Mouse (Mus musculus): ENCODE results near the gene Fam98c.
"Not testable (repeated sequence)": the region's sequence is repeated elsewhere in the genome, so short reads cannot be mapped to it uniquely, and the experiment has no call there.

Gene Fam98c

DNA sequence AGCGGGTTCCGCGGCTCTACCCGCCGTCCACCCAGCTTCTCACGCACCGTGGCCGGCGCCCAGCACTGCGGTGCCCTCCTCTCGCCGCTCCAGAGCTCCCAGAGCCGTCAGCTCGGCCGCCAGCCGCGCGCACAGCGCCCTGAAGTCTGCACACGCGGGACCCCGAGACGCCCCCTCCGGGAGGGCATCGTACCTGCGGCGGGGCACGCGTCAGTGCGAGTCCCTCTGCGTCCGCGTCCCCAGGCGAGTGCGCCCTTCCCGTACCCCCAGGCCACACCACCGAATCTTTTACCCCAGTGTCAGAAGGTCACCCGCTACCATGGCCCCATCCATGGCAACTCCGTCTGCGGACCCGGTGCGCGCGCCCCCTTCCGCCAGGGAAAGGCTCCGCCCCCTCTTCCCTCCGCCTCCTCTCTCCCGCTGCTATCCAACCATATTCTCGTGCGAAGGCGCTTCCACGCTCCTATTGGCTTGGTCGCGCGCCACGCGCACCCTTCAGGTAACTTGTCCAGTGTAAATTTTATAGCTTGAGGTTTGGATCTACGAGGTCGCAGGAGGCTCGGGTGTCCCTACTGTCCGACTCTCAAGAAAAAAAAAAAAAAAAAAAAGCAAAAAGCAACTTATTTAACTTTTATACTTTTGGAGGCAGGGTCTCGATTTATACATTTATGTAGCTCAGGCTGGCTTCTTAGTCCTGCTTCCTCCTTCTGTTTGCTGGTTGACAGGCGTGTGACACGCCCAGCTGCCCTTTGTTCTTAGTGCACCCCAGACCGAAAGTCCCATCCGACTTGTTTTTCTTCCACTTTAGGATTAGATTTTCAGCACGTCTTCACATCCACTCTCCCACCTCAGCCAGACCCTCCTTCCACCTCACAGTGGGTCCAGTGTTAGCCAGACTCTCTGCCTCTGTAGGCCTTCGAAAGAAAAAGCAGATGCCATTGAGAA lies at the start of gene Fam98c:
Gene Fam98c (minus strand): TSS at position 397 of the 945 bp plus-strand sequence.
- DNase-seq (ENCODE audit: low spot score): peak; percentile 81

DNA sequence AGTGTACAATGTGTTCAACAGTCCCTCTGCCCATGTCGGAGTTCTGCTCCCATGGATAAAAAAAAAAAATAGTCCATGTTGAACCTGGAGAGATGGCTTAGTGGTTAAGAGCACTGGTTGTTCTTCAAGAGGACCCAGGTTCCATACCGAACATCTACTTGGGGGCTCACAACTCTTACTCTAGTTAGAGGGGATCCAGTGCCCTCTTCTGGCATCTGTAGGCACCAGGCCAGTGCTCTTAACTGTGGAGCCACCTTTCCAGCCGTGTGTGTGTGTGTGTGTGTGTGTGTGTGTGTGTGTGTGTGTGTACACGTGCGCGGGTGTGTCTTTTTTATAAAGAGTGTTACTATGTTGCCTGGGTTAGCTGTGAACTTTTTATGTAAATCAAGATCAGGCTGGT lies 46.5 kb upstream of the Fam98c start:
- no peak for DNase-seq (ENCODE audit: low spot score)

DNA sequence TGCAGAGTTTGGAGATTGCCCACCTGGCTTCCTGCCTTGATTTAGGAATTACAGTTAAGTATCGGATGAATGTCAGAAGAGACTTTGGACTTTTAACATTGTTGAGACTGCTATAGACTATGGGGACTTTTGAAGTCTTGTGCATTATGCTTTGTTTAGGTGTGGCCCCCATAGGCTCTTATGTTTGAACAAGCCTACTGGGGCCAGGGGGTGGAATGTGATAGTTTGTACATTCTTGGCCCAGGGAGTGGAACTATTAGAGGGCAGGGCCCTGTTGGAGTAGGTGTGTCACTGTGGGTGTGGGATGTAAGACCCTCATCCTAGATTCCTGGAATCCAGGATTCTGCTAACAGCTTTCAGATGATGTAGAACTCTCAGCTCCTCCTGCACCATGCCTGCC lies 38.2 kb upstream of the Fam98c start:
- DNase-seq (ENCODE audit: low spot score): not testable (repeated sequence)

DNA sequence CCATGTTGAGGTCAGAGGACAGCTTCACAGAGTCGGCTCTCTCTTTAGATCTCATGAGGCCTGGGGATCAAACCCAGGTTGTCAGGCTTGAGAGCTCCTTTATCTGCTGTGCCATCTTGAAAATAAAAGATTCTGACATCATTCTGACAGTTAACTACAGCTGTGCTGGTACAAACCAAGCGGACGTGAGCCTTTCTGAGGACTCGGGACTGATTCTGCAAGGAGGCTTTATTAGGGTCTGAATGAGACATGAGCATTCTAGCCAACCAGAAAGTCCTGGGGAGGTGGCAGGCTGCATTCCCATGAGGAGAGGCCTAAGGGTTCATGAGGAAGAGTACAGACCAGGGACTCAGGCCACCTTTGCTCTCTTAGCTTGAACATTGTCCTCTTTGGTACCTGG lies 25.3 kb upstream of the Fam98c start:
- DNase-seq (ENCODE audit: low spot score): not testable (repeated sequence)

DNA sequence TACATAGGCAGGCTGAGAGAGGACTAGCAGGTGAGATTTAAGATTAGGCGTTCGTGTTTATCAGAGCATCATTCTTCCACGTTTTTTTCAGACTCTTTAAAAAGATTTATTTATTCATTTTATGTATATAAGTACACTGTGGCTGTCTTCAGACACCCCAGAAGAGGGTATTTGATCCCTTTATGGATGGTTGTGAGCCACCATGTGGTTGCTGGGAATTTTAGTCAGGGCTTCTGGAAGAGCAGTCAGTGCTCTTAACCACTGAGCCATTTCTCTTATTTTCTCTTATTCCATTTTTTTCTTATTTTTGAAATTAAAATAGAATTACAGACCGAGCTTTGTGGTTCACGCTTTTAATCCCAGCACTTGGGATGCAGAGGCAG lies 24.8 kb upstream of the Fam98c start:
- no peak for DNase-seq (ENCODE audit: low spot score)

DNA sequence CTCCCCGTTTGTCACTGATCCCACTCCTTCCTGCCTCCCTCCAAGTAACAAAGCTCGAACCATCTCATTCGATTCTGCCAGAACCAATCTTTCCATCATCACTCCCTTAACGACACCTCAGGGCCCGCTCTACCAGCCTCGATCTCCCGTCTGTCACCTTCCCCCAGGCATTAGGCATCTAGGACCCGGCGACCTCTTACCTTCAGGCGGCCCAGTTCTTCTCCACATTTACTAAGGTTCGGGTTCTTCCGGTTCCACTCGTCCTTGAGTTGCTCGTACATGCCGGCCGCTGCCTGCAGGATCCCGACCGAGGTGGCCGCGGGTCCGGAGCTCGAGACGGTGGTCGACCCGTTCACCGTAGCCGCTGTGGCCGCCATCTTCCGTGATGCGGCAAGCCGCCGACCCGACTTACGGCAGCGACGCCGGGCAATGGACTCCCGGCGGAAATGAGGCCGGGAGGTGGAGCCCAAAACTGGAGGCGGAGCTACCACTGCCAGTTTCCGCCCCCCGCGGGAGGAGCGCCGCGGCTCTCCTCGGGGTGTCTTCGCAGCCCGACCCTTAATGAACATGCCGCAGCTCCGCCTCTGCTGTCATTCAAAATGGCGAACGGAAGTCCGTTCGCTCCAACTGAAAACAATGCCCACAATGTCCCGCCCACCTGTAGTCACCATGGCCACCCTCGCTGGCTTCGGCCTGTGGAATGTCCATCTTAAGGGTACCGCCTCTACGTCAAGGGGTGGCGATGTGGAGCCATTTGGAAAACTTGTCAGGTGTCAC lies 24.2 kb upstream of the Fam98c start, which contains the start of gene Psmd8:
Gene Psmd8 (minus strand): TSS at position 625 of the 777 bp plus-strand sequence.
- peak; percentile 97 for DNase-seq (ENCODE audit: low spot score)

DNA sequence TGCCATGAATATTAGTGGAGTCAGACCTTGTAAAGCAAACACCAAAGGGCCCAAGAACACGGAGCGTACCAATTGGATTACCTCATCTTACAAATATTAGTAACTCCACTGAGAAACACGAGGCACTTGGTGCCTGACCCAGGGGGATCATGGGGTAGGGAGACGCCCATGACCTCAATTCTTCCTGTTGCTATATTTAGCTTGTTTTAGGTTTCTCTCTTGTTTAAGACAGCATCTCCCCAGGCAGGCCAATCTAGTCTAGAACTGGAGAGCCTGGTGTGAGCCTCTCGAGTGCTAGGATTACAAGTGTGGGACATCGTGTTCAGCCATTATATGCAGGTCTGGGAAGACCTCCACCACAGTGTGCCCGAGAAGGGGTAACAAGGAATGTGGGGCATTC lies 23.3 kb upstream of the Fam98c start:
- DNase-seq (ENCODE audit: low spot score): no peak

DNA sequence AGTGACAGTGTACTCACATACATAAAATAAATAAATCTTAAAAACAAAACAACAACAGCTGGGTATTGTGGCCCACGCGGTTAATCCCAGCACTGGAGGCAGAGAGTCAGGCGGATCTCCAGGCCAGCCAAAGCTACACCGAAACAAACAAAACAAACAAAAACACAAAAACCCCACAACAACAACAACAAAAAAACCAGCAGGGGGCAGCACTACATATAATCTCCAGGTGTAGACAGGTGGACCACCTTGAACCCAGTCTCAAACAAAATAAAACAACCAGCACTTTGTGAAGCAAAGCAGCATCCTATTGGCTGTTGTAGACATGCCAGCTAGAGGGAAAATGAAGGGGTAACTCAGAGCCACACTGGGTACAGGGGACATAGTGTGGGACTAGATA lies 22.1 kb upstream of the Fam98c start:
- no peak for DNase-seq (ENCODE audit: low spot score)

DNA sequence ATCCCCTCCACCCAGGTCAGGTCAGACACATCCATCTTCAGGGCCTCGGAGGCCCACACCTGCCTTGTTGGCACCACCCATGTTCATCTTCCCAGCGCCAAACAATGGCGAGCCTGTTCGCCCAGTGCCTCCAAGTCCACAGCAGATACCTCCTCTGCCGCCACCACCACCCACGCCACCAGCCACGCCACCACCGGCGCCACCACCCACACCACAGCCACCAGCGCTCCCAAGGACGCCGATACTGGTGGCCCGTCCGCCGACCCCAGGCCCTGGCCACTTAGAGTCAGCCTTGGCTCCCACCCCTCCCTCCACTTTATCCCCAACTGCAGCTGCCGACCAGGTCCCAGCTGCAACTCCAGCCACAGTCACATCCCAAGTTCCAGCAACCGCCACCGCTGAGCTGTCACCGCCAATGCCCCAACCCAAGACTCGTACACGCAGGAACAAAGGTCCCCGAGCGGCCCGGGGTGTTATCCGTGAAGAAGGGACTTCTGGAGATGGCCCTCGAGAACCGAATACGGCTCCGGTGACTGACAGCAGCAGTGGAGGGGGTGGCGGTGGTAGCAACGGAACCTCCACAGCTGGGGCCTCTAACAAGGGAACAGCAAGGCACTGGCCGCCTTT lies 16.5 kb upstream of the Fam98c start:
- no peak for DNase-seq (ENCODE audit: low spot score)

DNA sequence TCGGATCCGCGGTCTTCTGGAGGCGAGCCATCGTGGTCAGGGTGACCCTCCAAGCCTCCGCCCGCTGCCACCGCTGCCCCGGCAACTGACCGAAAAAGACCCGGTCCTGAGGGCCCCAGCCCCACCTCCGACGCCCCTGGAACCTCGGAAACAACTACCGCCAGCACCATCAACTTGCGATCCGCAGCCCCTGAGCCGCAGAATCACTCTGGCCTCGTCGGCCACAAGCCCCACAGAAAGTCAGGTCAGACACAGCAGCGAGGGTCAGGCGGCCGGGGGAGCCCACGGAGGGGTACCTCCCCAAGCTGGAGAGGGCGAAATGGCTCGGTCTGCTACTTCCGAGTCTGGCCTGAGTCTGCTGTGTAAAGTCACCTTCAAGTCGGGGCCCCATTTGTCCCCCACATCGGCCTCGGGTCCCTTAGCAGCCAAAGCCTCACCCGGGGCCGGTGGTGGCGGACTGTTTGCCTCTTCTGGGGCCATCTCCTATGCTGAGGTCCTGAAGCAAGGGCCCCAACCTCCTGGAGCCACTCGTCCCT lies 15.6 kb upstream of the Fam98c start:
- DNase-seq (ENCODE audit: low spot score): peak; percentile 26

DNA sequence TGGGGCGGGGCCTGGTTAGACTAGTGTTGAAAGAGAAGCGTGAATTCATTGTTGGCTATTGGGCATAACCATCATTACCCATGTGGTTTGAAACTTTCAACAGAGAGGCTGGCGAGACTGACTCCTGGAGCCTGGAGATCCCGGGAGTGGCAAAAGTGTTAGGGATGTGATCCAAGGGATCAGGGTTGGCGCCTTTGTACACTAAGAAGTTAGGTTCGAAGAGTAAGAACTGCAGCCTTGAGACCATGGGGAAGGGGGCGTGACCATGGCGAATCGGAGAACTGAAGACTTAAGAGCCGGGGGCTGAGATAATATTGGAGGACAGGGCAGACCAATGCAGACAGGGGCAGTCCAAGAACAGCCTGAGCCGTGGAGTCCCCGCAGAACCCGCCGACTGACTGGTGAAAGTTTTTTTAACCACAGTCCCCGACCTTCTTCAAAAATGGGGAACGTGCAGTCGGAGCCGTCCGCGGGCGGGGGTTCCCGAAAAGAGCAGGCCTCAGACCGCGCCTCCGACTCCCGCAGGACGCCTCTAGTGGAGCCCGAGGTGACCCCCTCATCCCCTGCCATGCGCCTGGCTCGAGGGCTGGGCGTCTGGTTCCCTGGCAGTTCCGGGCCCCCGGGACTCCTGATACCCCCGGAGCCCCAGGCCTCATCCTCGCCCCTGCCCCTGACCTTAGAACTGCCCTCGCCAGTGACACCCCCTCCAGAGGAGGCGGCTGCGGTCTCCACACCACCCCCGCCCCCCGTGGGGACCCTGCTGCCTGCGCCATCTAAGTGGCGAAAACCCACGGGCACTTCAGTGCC lies 14.9 kb upstream of the Fam98c start:
- peak; percentile 31 for DNase-seq (ENCODE audit: low spot score)

DNA sequence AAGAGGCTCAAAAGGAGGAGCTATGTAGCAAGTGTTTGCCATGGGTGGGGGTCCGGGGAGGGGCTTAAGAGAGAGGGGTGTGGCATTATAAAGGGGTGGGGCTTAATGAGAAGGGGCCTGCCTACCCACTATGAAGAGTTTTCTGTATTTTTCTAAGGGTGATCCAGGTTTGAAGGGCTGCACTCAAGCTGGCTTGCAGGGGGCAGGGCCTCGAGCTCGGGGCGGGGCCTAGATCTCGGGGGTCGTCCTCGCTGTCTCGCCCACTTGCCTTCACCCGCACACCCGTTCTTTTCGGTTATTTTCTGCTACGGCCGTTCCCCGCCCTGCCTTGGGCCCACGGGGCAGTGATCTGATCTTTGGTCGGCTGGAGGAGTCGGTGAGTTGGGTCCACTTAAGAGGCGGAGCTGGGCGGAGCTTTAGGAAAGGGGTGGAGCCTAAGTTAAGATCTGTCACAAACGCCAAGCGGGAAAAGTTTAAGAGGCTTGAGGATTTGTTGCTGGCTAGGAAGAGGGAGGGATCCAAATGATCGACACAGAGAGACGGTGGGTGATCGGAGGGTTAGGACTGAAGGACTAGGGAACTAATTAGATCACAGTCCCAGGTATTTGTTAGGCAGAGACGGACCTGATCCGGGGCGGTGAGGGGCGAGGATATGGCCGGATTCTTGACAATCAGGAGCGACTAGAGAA lies 14.2 kb upstream of the Fam98c start, which contains the start of the genes Ggn and Spred3:
Gene Ggn (plus strand): TSS at position 145 of the 689 bp plus-strand sequence.
Gene Spred3 (minus strand): TSS at position 346 of the 689 bp plus-strand sequence.
- peak; percentile 72 for DNase-seq (ENCODE audit: low spot score)

DNA sequence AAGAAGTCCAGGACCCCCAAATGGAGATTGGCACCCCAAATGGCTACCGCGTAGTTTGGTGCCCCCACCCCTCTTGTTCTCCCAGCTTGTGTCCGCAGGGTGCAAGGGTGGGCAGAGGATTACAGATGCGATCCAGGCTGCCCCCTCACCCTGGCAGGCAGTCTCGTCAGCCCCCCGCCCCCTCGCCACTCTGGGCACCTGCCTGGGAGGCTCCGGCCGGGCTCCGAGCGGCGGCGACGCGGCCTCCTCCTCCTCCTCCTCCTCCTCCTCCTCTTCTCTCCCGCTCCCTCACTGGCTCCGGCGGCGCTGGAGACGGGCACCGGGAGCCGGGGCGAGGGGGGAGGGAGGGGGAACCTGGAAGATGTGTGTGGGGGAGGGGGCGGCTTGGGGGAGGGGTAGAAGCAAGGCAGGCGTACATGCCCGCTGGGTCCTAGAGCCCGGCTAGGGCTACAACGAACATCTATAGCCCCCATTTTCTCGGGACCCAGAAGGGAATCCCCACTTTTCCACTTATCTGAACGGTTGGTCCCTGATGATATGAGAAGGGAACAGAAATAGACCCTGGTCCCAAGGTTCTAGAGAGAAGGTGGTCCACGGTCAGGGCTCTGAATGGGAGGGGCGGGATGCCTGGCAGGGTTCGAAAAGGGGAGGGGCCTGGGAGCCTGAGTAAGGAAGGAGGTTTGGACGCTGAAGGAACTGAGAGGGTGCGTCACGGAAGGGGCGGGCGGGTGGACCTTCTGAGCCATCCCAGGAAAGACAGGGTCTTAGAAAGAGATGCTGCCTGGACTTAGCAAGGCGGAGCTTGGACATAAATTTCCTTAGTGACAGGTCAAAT lies 13.4 kb upstream of the Fam98c start:
- peak; percentile 71 for DNase-seq (ENCODE audit: low spot score)

DNA sequence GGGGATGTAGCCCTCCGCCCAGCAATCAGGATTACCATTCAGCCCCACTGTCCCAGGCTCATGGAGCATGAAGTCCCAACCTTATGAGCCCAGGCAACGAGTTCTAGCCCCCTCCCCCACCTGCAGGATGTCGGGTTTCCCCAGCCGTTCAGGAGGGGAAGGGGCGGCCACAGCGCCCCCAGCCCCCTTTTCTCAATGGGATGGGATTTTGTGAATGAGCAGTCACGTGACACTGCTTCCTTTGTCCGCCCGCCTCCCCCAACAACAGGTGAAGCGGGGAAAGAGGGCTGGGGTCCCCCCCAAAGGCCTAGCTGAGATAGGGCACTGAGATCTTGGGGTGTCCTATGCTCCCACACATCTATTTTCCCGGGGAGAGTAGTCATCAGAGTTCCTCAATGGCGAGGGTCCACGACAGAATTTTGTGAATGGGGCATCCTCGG lies 12.8 kb upstream of the Fam98c start:
- no peak for DNase-seq (ENCODE audit: low spot score)

DNA sequence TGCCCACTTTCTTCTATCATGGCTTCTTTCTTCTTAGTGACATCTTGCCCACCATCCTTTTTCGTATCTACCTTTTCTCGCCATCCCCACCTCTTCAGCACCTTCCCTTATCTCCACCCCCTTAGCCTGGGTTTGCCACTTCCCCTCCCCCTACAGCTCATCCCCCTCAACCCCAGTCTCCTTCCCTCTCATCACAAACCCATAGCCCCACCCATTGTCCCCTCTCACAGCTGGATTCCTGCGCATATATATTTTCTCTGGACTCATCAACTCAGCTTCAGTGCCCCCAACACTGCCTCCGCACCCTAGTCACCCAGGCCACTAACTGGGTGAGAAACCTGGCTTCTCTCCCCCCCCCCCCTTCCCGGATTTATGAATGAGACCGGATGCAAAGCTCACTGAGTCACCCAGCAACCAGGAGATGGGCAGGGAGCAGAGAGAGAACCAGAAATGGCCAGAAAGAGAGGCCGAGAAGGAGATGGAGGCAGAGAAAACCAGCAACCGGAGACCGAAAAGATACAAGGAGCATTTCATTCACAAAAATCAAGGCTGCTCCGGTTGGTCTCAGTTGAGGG lies 12.2 kb upstream of the Fam98c start:
- DNase-seq (ENCODE audit: low spot score): no peak

DNA sequence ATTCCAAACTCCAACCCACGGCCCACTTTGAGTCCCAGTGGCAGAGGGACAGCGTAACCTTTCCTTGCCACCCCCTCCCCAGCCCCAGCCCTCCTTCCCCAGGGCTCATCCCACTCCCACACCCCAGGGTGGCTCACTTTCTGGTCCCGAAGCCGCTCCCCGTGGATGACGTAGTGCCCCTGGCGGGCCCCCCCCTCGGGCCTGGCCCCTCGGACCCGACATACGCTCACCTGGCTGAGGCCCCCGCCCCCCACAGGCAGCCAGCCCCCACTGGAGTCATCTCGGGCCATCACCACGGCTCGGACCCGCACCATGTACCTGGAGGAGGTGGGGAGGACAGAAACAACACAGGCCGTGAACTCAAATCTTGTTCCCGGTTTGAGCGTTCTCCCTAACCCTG lies 11.6 kb upstream of the Fam98c start:
- no peak for DNase-seq (ENCODE audit: low spot score)

DNA sequence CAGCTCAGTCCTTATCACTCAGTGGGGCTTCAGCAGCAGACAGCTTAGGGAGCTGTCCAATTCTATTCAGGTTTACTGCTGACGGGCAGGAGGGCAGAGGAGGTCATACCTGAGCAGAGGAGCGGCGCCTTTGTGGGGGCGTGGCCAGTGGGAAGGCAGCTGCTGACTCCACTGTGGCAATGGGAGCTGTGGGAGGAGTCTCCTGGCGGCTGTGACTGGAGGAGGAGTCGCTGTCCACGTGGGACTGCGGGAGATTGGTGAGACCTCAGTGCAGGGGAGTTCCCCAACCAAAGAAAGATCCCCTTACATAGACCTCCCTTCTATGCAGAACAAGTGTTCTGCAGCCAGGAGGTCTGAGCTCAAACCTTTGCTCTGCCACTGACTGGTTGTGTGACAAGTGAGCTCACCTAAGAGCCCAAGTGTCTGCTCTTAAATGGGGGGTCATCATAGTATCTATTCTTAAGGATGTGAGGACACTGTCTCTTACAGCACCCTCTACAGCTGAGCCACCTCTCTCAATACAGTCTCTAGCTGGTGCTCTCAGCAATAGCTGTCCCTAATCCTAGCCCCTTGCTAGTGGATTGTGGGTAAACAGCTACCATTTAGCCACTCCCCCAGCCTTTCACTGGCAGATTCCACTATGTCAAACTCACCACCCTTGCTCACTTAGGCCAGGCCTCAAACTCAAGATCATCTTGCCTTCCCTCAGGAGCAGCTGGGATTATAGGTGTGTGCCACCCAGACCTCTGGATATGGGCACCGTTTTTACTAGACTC lies 6.9 kb upstream of the Fam98c start:
- peak; percentile 38 for DNase-seq (ENCODE audit: low spot score)

DNA sequence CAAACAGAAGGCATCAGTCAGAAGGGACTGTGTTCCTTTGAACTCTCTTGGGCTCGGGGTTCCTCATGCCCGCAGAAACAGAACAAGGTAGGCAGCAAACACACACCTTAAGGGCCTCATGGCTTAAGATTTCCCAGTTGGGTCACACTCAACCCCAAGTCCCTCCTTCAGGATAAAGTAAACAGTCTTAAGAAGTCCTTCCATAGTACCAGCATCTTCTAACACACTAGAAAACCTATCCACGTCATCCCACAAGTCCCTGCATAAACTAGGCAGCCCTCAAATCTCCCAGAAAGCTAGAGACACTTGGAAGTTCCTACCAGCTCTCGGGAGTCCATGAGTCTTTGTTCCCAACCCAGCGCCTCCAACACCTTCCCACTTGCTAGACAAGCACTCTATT lies 6.3 kb upstream of the Fam98c start:
- no peak for DNase-seq (ENCODE audit: low spot score)
